Mouse (Mus musculus) CH12.LX (cell line): ENCODE measurements around the gene Katna1. TPM values are rescaled to one million over a fixed set of nuclear protein-coding genes. Genes with fewer than 3 reads are reported as not detected.

ENCODE experiments used
- DNase-seq: peaks from one replicate; pipeline ENCODE4 v3.0.0-alpha.2; 2013; ENCODE audit errors: extremely low read depth
- H3K27ac ChIP-seq: 2 replicates; pipeline ENCODE4 v1.5.1; 2012; ENCODE audit warnings: low read depth, mild to moderate bottlenecking, control low read depth, moderate library complexity; ENCODE audit not compliant: insufficient read depth
- H3K27me3 ChIP-seq: replicated peaks from 2 replicates; pipeline ENCODE3; 2012; ENCODE audit warnings: inconsistent platforms
- H3K36me3 ChIP-seq, 2 experiments: replicated peaks in 1 of 2; 2 replicates each; pipeline versions ENCODE3 to v1.6.1; 2012; ENCODE audit warnings: inconsistent platforms in 1 of 2, low read length in 1 of 2, mild to moderate bottlenecking in 1 of 2, mixed read lengths in 1 of 2, moderate library complexity in 1 of 2; ENCODE audit not compliant: control insufficient read depth in 1 of 2, insufficient read depth in 1 of 2
- H3K4me1 ChIP-seq, 2 experiments: 2 replicates each; pipeline ENCODE4 v1.6.1; 2012; ENCODE audit warnings: inconsistent platforms in 1 of 2, moderate library complexity in 1 of 2; ENCODE audit not compliant: insufficient read depth in 2 of 2, control insufficient read depth in 1 of 2
- H3K4me2 ChIP-seq: 2 replicates; pipeline ENCODE4 v1.6.1; 2012; ENCODE audit warnings: low read depth, mild to moderate bottlenecking, control low read depth; ENCODE audit not compliant: poor library complexity, insufficient read depth, severe bottlenecking
- H3K4me3 ChIP-seq, 3 experiments: fragments of 150-350 bp in 1 of 3; sonication (generic) in 1 of 3; replicated peaks in 1 of 3; 2 replicates each; pipeline versions ENCODE3 to v1.5.1; 2011 to 2012; ENCODE audit warnings: low read depth in 2 of 3, low read length in 2 of 3, mild to moderate bottlenecking in 2 of 3, moderate library complexity in 2 of 3, control low read depth in 1 of 3, improper control_type of control experiment in 1 of 3, inconsistent platforms in 1 of 3, mixed read lengths in 1 of 3; ENCODE audit not compliant: poor library complexity in 1 of 3
- H3K79me2 ChIP-seq: replicated peaks from 2 replicates; pipeline ENCODE4 v1.6.1; 2012; ENCODE audit warnings: mild to moderate bottlenecking, moderate library complexity; ENCODE audit not compliant: control insufficient read depth, poor library complexity, insufficient read depth, severe bottlenecking; ENCODE audit errors: extremely low read depth
- H3K9ac ChIP-seq: 2 replicates; pipeline ENCODE4 v1.6.1; 2012; ENCODE audit warnings: low read depth, mild to moderate bottlenecking, control low read depth, moderate library complexity; ENCODE audit not compliant: insufficient read depth
- H3K9me3 ChIP-seq: replicated peaks from 2 replicates; pipeline ENCODE3; 2012; ENCODE audit warnings: low read length, inconsistent platforms, mixed read lengths
- BHLHE40 ChIP-seq: IDR thresholded peaks from 2 replicates; pipeline ENCODE4 v1.6.1; 2011; ENCODE audit warnings: mild to moderate bottlenecking, low read depth, low read length, improper control_type of control experiment
- CHD2 ChIP-seq: IDR thresholded peaks from 2 replicates; pipeline ENCODE4 v1.6.1; 2011; ENCODE audit warnings: low read length, improper control_type of control experiment
- CTCF ChIP-seq, 2 experiments: IDR thresholded peaks in 1 of 2; conservative IDR thresholded peaks in 1 of 2; 2 replicates each; pipeline ENCODE4 v1.5.1; 2011 to 2012; ENCODE audit warnings: low read depth in 2 of 2, low read length in 2 of 2, improper control_type of control experiment in 1 of 2, inconsistent platforms in 1 of 2, mild to moderate bottlenecking in 1 of 2, moderate library complexity in 1 of 2
- E2F4 ChIP-seq: IDR thresholded peaks from 2 replicates; pipeline ENCODE4 v1.6.1; 2011; ENCODE audit warnings: low read depth, low read length, improper control_type of control experiment; ENCODE audit not compliant: insufficient replicate concordance
- ELF1 ChIP-seq: IDR thresholded peaks from 2 replicates; pipeline ENCODE4 v1.6.1; 2014; ENCODE audit warnings: low read depth, mild to moderate bottlenecking, inconsistent platforms, low read length, improper control_type of control experiment
- EP300 ChIP-seq: IDR thresholded peaks from 2 replicates; pipeline ENCODE4 v1.6.1; 2011; ENCODE audit warnings: low read length, improper control_type of control experiment
- ETS1 ChIP-seq: conservative IDR thresholded peaks from 2 replicates; pipeline ENCODE4 v1.6.1; 2012; ENCODE audit warnings: low read depth, mild to moderate bottlenecking, inconsistent platforms, low read length, improper control_type of control experiment, moderate library complexity
- HCFC1 ChIP-seq: IDR thresholded peaks from 2 replicates; pipeline ENCODE4 v1.6.1; 2012; ENCODE audit warnings: low read depth, mild to moderate bottlenecking, inconsistent platforms, low read length, improper control_type of control experiment
- IRF4 ChIP-seq: IDR thresholded peaks from 2 replicates; pipeline ENCODE4 v1.6.1; 2014; ENCODE audit warnings: low read depth, mild to moderate bottlenecking, inconsistent platforms, low read length, improper control_type of control experiment
- JUND ChIP-seq: conservative IDR thresholded peaks from 2 replicates; pipeline ENCODE4 v1.6.1; 2011; ENCODE audit warnings: low read depth, low read length, improper control_type of control experiment
- KAT2A ChIP-seq: IDR thresholded peaks from 2 replicates; pipeline ENCODE4 v1.6.1; 2012; ENCODE audit warnings: low read length, improper control_type of control experiment, inconsistent platforms; ENCODE audit not compliant: insufficient replicate concordance
- MAFK ChIP-seq: IDR thresholded peaks from 2 replicates; pipeline ENCODE4 v1.6.1; 2011; ENCODE audit warnings: low read length, improper control_type of control experiment; ENCODE audit not compliant: insufficient replicate concordance
- MAZ ChIP-seq: IDR thresholded peaks from 2 replicates; pipeline ENCODE4 v1.6.1; 2012; ENCODE audit warnings: low read depth, mild to moderate bottlenecking, inconsistent platforms, low read length, improper control_type of control experiment, moderate library complexity
- MYC ChIP-seq: IDR thresholded peaks from 2 replicates; pipeline ENCODE4 v1.6.1; 2011; ENCODE audit warnings: low read depth, mild to moderate bottlenecking, improper control_type of control experiment, low read length
- NELFE ChIP-seq: IDR thresholded peaks from 2 replicates; pipeline ENCODE4 v1.6.1; 2011; ENCODE audit warnings: low read depth, low read length, improper control_type of control experiment
- POLR2A ChIP-seq: IDR thresholded peaks from 2 replicates; pipeline ENCODE4 v1.6.1; 2011; ENCODE audit warnings: low read depth, mild to moderate bottlenecking, improper control_type of control experiment, low read length
- POLR2AphosphoS2 ChIP-seq: IDR thresholded peaks from 2 replicates; pipeline ENCODE4 v1.6.1; 2011; ENCODE audit warnings: low read depth, low read length, improper control_type of control experiment
- RCOR1 ChIP-seq: conservative IDR thresholded peaks from 2 replicates; pipeline ENCODE4 v1.6.1; 2012; ENCODE audit warnings: low read depth, mild to moderate bottlenecking, inconsistent platforms, low read length, improper control_type of control experiment
- SIN3A ChIP-seq: IDR thresholded peaks from 2 replicates; pipeline ENCODE4 v1.6.1; 2012; ENCODE audit warnings: low read length, improper control_type of control experiment, inconsistent platforms
- SMC3 ChIP-seq: IDR thresholded peaks from 2 replicates; pipeline ENCODE4 v1.6.1; 2011; ENCODE audit warnings: low read depth, low read length, improper control_type of control experiment
- TCF12 ChIP-seq: IDR thresholded peaks from 2 replicates; pipeline ENCODE4 v1.6.1; 2014; ENCODE audit warnings: low read depth, mild to moderate bottlenecking, inconsistent platforms, low read length, improper control_type of control experiment
- USF1 ChIP-seq: IDR thresholded peaks from 2 replicates; pipeline ENCODE4 v1.6.1; 2014; ENCODE audit warnings: low read depth, mild to moderate bottlenecking, inconsistent platforms, low read length, improper control_type of control experiment
- USF2 ChIP-seq: conservative IDR thresholded peaks from 2 replicates; pipeline ENCODE4 v1.6.1; 2011; ENCODE audit warnings: low read depth, low read length, improper control_type of control experiment
- ZMIZ1 ChIP-seq: IDR thresholded peaks from 2 replicates; pipeline ENCODE4 v1.6.1; 2012; ENCODE audit warnings: low read depth, mild to moderate bottlenecking, inconsistent platforms, low read length, improper control_type of control experiment
- ZNF384 ChIP-seq: IDR thresholded peaks from 2 replicates; pipeline ENCODE4 v1.6.1; 2012; ENCODE audit warnings: low read depth, low read length, improper control_type of control experiment, inconsistent platforms
- dilution Hi-C: fragments of 300-500 bp; cut with MboI; formaldehyde crosslinking; loops from 2 replicates; pipeline ENCODE4 v1.14.3; 2020; ENCODE audit warnings: low sequenced_read_pairs; ENCODE audit not compliant: extremely low pct_unique_long_range_greater_than_20kb, extremely low pct_ligation_motif_present
- in situ Hi-C: fragments of 300-500 bp; cut with MboI; formaldehyde crosslinking; loops from 3 replicates; pipeline ENCODE4 v1.14.3; 2019; ENCODE audit warnings: low sequenced_read_pairs, low pct_ligation_motif_present, low pct_unique_long_range_greater_than_20kb, mixed read lengths
- polyA plus RNA-seq: library from polyadenylated mRNA; unstranded; fragments of >175 nt; gene quantifications from 2 replicates; pipeline ENCODE4 v1.2.1, GENCODE M21; 2012; ENCODE audit warnings: low read depth; ENCODE audit not compliant: insufficient read length
- total RNA-seq, 2 experiments: library from RNA; depleted of rRNA; stranded (reverse); fragments of 300-350 nt in 1 of 2; fragments of >200 nt in 1 of 2; gene quantifications; 2 replicates each; pipeline ENCODE4 v1.2.3; 2012 to 2014

Gene Katna1
- total and polyA plus RNA-seq, 3 experiments, result 37.3 to 58.5 (median 47.4) TPM

DNA sequence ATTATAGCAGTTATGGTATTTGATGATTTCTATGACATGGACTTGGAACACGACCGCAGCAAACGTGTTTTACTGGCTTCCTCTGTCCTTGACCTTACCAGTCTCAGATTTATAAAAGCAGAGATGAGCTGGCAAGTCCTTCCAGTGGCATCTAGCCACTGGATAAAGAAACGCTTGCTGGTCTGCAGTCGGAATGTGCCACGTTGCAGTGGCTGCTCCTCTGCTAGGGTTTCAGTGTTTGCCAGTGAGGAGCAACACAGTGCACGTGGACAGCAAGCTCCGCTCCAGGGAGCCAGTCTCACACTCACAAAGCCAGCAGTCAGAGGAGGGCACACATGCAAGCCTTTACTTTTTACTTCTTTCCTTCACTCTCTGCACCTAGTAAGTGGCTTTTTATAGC is 49.6 kb downstream of the Katna1 start:
- DNase-seq, result no peak
- Histone ChIP-seq H3K4me2 (no peak overlapping the region), H3K36me3 (peaks cover 46 to 78% of the 10 kb centered on the region in 2 experiments), H3K9ac (no peak overlapping the region), H3K79me2 (no peaks in the 10 kb centered on the region), H3K27ac (no peak overlapping the region), H3K9me3 (no peaks in the 10 kb centered on the region), H3K27me3 (no peaks in the 10 kb centered on the region), H3K4me1 (peaks cover 3 to 6% of the 10 kb centered on the region in 2 experiments; a peak in 3 of 4 replicates), H3K4me3 (no peak overlapping the region)
- in situ Hi-C loops (loop anchor here (25.0 kb wide), 1 partner anchor 438 kb away; no protein-coding TSS in a partner anchor), dilution Hi-C loops (no loop called here)
- TF ChIP-seq E2F4 (no peak), EP300 (no peak), SIN3A (no peak), MAZ (no peak), CTCF (conservative IDR thresholded peaks at IDR 0.05 in 1 of 2, IDR thresholded peaks at IDR 0.05 in 1 of 2; ENCODE audit: low read depth in 2 of 2, low read length in 2 of 2) (no peak), TCF12 (no peak), USF1 (no peak), USF2 (no peak), HCFC1 (no peak), SMC3 (no peak), JUND (no peak), KAT2A (no peak), RCOR1 (no peak), ZMIZ1 (no peak), ZNF384 (no peak), MAFK (no peak), ELF1 (no peak), NELFE (no peak), BHLHE40 (no peak), CHD2 (no peak)

DNA sequence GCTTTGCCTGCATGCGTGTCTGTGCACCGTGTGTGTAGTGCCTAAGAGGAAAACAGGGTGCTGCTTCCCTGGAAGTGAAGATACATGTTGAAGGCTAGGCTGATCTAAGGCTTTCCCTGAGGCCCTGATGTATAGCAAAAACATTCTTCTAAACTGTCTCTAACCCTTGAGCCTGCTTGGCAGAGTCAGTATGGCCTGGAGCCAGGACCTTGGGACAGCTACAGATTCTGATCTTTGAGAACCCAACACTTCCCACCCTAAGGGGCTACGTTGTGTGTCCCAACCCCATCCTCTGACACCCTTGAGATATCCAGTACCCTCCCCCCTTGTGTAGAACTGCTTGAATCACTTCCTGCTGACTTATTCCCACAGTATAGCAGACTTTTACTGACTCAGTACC is 52.6 kb downstream of the Katna1 start:
- Histone ChIP-seq H3K36me3 (peaks cover 21 to 50% of the 10 kb centered on the region in 2 experiments), H3K79me2 (no peaks in the 10 kb centered on the region), H3K4me2 (no peak overlapping the region), H3K4me3 (no peak overlapping the region), H3K27ac (no peak overlapping the region), H3K27me3 (no peaks in the 10 kb centered on the region), H3K4me1 (peaks cover 3 to 12% of the 10 kb centered on the region in 2 experiments; a peak in 3 of 4 replicates), H3K9me3 (no peaks in the 10 kb centered on the region), H3K9ac (no peak overlapping the region)
- in situ Hi-C loops (loop anchor here (25.0 kb wide), 1 partner anchor 441 kb away; no protein-coding TSS in a partner anchor), dilution Hi-C loops (no loop called here)
- no peak for DNase-seq
- no peak for TF ChIP-seq BHLHE40
- no peak for TF ChIP-seq POLR2A
- TF ChIP-seq CHD2, result no peak
- no peak for TF ChIP-seq KAT2A
- TF ChIP-seq USF2, result no peak
- no peak for TF ChIP-seq ETS1
- no peak for TF ChIP-seq IRF4
- no peak for TF ChIP-seq MAFK
- TF ChIP-seq MYC, result no peak
- TF ChIP-seq USF1, result no peak
- TF ChIP-seq CTCF (conservative IDR thresholded peaks at IDR 0.05 in 1 of 2, IDR thresholded peaks at IDR 0.05 in 1 of 2; ENCODE audit: low read depth in 2 of 2, low read length in 2 of 2), result no peak
- no peak for TF ChIP-seq MAZ
- no peak for TF ChIP-seq POLR2AphosphoS2
- TF ChIP-seq, all 38 proteins: peak for 0
